Mouse (Mus musculus) erythroblast, embryonic 14.5 days (primary cell): ENCODE data around the gene Ceacam2.

ENCODE experiments used
- GATA1 ChIP-seq: IDR thresholded peaks from 2 replicates; pipeline ENCODE4 v1.6.1; 2012; ENCODE audit warnings: low read length, inconsistent platforms, mixed read lengths
- TAL1 ChIP-seq: IDR thresholded peaks from 3 replicates; pipeline ENCODE4 v1.6.1; 2012; ENCODE audit warnings: low read length, inconsistent platforms, mixed read lengths

- TF ChIP-seq GATA1 (no peak), TAL1 (no peak)
Measured at GRCm38 (mm10) chr7:25486186-25486585, 53.5 kb downstream of the Ceacam2 start.
